Mouse (Mus musculus) MEL (cell line): ENCODE data around the gene Pdk2. TPM values are rescaled to one million over a fixed set of nuclear protein-coding genes. Genes with fewer than 3 reads are reported as not detected.

ENCODE experiments used
- DNase-seq: peaks from one replicate; pipeline ENCODE4 v3.0.0; 2011; ENCODE audit warnings: low read depth, low spot score
- H3K27ac ChIP-seq: 2 replicates; pipeline ENCODE4 v1.5.1; 2012; ENCODE audit warnings: low read depth, mild to moderate bottlenecking, control low read depth, low read length, moderate library complexity; ENCODE audit not compliant: control insufficient read depth
- H3K27me3 ChIP-seq, 2 experiments: fragments of 150-350 bp in 1 of 2; sonication (generic) in 1 of 2; 2 replicates each; pipeline ENCODE4 v1.6.1; 2012; ENCODE audit warnings: low read length in 2 of 2, mild to moderate bottlenecking in 2 of 2, improper control_type of control experiment in 1 of 2, moderate library complexity in 1 of 2; ENCODE audit not compliant: insufficient read depth in 2 of 2, control insufficient read depth in 1 of 2
- H3K36me3 ChIP-seq, 2 experiments: 2 replicates each; pipeline ENCODE4 v1.6.1; 2012 to 2014; ENCODE audit warnings: low read length in 2 of 2, improper control_type of control experiment in 1 of 2, inconsistent platforms in 1 of 2, mild to moderate bottlenecking in 1 of 2; ENCODE audit not compliant: insufficient read depth in 2 of 2, control insufficient read depth in 1 of 2
- H3K4me1 ChIP-seq, 2 experiments: fragments of 150-350 bp in 1 of 2; sonication (generic) in 1 of 2; 2 replicates each; pipeline ENCODE4 v1.6.1; 2012; ENCODE audit warnings: low read length in 2 of 2, improper control_type of control experiment in 1 of 2, mild to moderate bottlenecking in 1 of 2; ENCODE audit not compliant: insufficient read depth in 2 of 2, control insufficient read depth in 1 of 2
- H3K4me3 ChIP-seq, 2 experiments: fragments of 150-350 bp in 1 of 2; sonication (generic) in 1 of 2; 2 replicates each; pipeline ENCODE4 v1.5.1; 2012; ENCODE audit warnings: low read depth in 2 of 2, low read length in 2 of 2, mild to moderate bottlenecking in 2 of 2, moderate library complexity in 2 of 2, control low read depth in 1 of 2, improper control_type of control experiment in 1 of 2; ENCODE audit not compliant: control insufficient read depth in 1 of 2, insufficient read depth in 1 of 2
- H3K79me2 ChIP-seq: 2 replicates; pipeline ENCODE4 v1.6.1; 2012; ENCODE audit warnings: mild to moderate bottlenecking, low read length, moderate library complexity; ENCODE audit not compliant: control insufficient read depth, poor library complexity, insufficient read depth
- H3K9ac ChIP-seq: 2 replicates; pipeline ENCODE4 v1.6.1; 2012; ENCODE audit warnings: low read depth, mild to moderate bottlenecking, control low read depth, low read length, moderate library complexity; ENCODE audit not compliant: control insufficient read depth, poor library complexity, severe bottlenecking
- H3K9me3 ChIP-seq: fragments of 150-350 bp; sonication (generic); replicated peaks from 2 replicates; pipeline ENCODE4 v1.6.1; 2012; ENCODE audit warnings: mild to moderate bottlenecking, low read length, improper control_type of control experiment, moderate library complexity; ENCODE audit not compliant: insufficient read depth
- CHD1 ChIP-seq: IDR thresholded peaks from 2 replicates; pipeline ENCODE4 v1.6.1; 2012; ENCODE audit warnings: low read depth, mild to moderate bottlenecking, inconsistent platforms, low read length, improper control_type of control experiment
- CHD2 ChIP-seq: IDR thresholded peaks from 2 replicates; pipeline ENCODE4 v1.6.1; 2011; ENCODE audit warnings: low read length, improper control_type of control experiment
- ELF1 ChIP-seq: IDR thresholded peaks from 2 replicates; pipeline ENCODE4 v1.6.1; 2014; ENCODE audit warnings: low read depth, mild to moderate bottlenecking, inconsistent platforms, low read length, improper control_type of control experiment, moderate library complexity
- EP300 ChIP-seq, 2 experiments: IDR thresholded peaks; 2 replicates each; pipeline ENCODE4 v1.6.1; 2011; ENCODE audit warnings: improper control_type of control experiment in 2 of 2, low read length in 2 of 2, low read depth in 1 of 2, mild to moderate bottlenecking in 1 of 2
- GABPA ChIP-seq: IDR thresholded peaks from 2 replicates; pipeline ENCODE4 v1.6.1; 2012; ENCODE audit warnings: low read depth, mild to moderate bottlenecking, inconsistent platforms, low read length, improper control_type of control experiment, moderate library complexity
- GATA1 ChIP-seq: IDR thresholded peaks from 2 replicates; pipeline ENCODE4 v1.6.1; 2011; ENCODE audit warnings: low read depth, low read length, improper control_type of control experiment
- HCFC1 ChIP-seq: IDR thresholded peaks from 2 replicates; pipeline ENCODE4 v1.6.1; 2012; ENCODE audit warnings: low read depth, mild to moderate bottlenecking, inconsistent platforms, low read length, improper control_type of control experiment, moderate library complexity
- JUND ChIP-seq: IDR thresholded peaks from 2 replicates; pipeline ENCODE4 v1.6.1; 2011; ENCODE audit warnings: low read depth, mild to moderate bottlenecking, improper control_type of control experiment, low read length
- MAFK ChIP-seq: IDR thresholded peaks from 2 replicates; pipeline ENCODE4 v1.6.1; 2011; ENCODE audit warnings: low read depth, mild to moderate bottlenecking, low read length, improper control_type of control experiment, borderline replicate concordance
- MAX ChIP-seq: IDR thresholded peaks from 2 replicates; pipeline ENCODE4 v1.6.1; 2011; ENCODE audit warnings: low read length, improper control_type of control experiment
- MAZ ChIP-seq: IDR thresholded peaks from 2 replicates; pipeline ENCODE4 v1.6.1; 2012; ENCODE audit warnings: low read depth, mild to moderate bottlenecking, inconsistent platforms, low read length, improper control_type of control experiment
- MEF2A ChIP-seq: IDR thresholded peaks from 2 replicates; pipeline ENCODE4 v1.6.1; 2014; ENCODE audit warnings: low read depth, mild to moderate bottlenecking, inconsistent platforms, low read length, improper control_type of control experiment; ENCODE audit not compliant: poor library complexity, insufficient replicate concordance, severe bottlenecking; ENCODE audit errors: extremely low read depth
- MYB ChIP-seq: IDR thresholded peaks from 2 replicates; pipeline ENCODE4 v1.6.1; 2011; ENCODE audit warnings: mild to moderate bottlenecking, low read depth, low read length, improper control_type of control experiment
- MYC ChIP-seq: IDR thresholded peaks from 2 replicates; pipeline ENCODE4 v1.6.1; 2011; ENCODE audit warnings: low read depth, mild to moderate bottlenecking, low read length, improper control_type of control experiment, moderate library complexity
- NELFE ChIP-seq: IDR thresholded peaks from 2 replicates; pipeline ENCODE4 v1.6.1; 2011; ENCODE audit warnings: low read depth, low read length, improper control_type of control experiment
- POLR2A ChIP-seq, 2 experiments: IDR thresholded peaks; 2 replicates each; pipeline ENCODE4 v1.6.1; 2011 to 2012; ENCODE audit warnings: low read length in 2 of 2, mild to moderate bottlenecking in 2 of 2, control low read depth in 1 of 2, improper control_type of control experiment in 1 of 2, low read depth in 1 of 2, moderate library complexity in 1 of 2; ENCODE audit not compliant: control insufficient read depth in 1 of 2, insufficient read depth in 1 of 2, poor library complexity in 1 of 2
- POLR2AphosphoS2 ChIP-seq: IDR thresholded peaks from 2 replicates; pipeline ENCODE4 v1.6.1; 2011; ENCODE audit warnings: low read length, improper control_type of control experiment
- POLR2AphosphoS5 ChIP-seq: IDR thresholded peaks from 2 replicates; pipeline ENCODE4 v1.6.1; 2012; ENCODE audit warnings: low read depth, borderline replicate concordance, mild to moderate bottlenecking, inconsistent platforms, low read length, moderate library complexity, mixed read lengths
- RAD21 ChIP-seq: IDR thresholded peaks from 2 replicates; pipeline ENCODE4 v1.6.1; 2011; ENCODE audit warnings: mild to moderate bottlenecking, low read depth, low read length, improper control_type of control experiment
- RCOR1 ChIP-seq: IDR thresholded peaks from 2 replicates; pipeline ENCODE4 v1.6.1; 2012; ENCODE audit warnings: low read depth, mild to moderate bottlenecking, inconsistent platforms, low read length, improper control_type of control experiment
- SIN3A ChIP-seq: IDR thresholded peaks from 2 replicates; pipeline ENCODE4 v1.6.1; 2012; ENCODE audit warnings: low read length, improper control_type of control experiment, inconsistent platforms
- SMC3 ChIP-seq: IDR thresholded peaks from 2 replicates; pipeline ENCODE4 v1.6.1; 2011; ENCODE audit warnings: low read depth, low read length, improper control_type of control experiment
- TAL1 ChIP-seq: IDR thresholded peaks from 2 replicates; pipeline ENCODE4 v1.6.1; 2012; ENCODE audit warnings: mild to moderate bottlenecking, inconsistent platforms, low read length, moderate library complexity, mixed read lengths
- TCF12 ChIP-seq: IDR thresholded peaks from 2 replicates; pipeline ENCODE4 v1.6.1; 2014; ENCODE audit warnings: low read depth, mild to moderate bottlenecking, inconsistent platforms, low read length, improper control_type of control experiment, moderate library complexity
- USF1 ChIP-seq: IDR thresholded peaks from 2 replicates; pipeline ENCODE4 v1.6.1; 2014; ENCODE audit warnings: low read depth, mild to moderate bottlenecking, inconsistent platforms, low read length, improper control_type of control experiment, moderate library complexity
- USF2 ChIP-seq, 2 experiments: IDR thresholded peaks; 2 replicates each; pipeline ENCODE4 v1.6.1; 2011 to 2012; ENCODE audit warnings: improper control_type of control experiment in 2 of 2, low read length in 2 of 2, borderline replicate concordance in 1 of 2, inconsistent platforms in 1 of 2, low read depth in 1 of 2, mild to moderate bottlenecking in 1 of 2; ENCODE audit not compliant: insufficient read depth in 1 of 2
- ZKSCAN1 ChIP-seq: IDR thresholded peaks from 2 replicates; pipeline ENCODE4 v1.6.1; 2012; ENCODE audit warnings: low read depth, mild to moderate bottlenecking, inconsistent platforms, low read length, improper control_type of control experiment, moderate library complexity
- ZMIZ1 ChIP-seq: IDR thresholded peaks from 2 replicates; pipeline ENCODE4 v1.6.1; 2012; ENCODE audit warnings: low read depth, mild to moderate bottlenecking, inconsistent platforms, low read length, improper control_type of control experiment, moderate library complexity
- ZNF384 ChIP-seq: IDR thresholded peaks from 2 replicates; pipeline ENCODE4 v1.6.1; 2012; ENCODE audit warnings: low read depth, mild to moderate bottlenecking, inconsistent platforms, low read length, improper control_type of control experiment
- polyA plus RNA-seq, 2 experiments: library from polyadenylated mRNA; stranded (reverse) in 1 of 2; unstranded in 1 of 2; fragments of >175 nt in 1 of 2; fragments of >200 nt in 1 of 2; gene quantifications; 2 replicates each; pipeline versions ENCODE4 v1.2.1 to v1.2.4; 2012; ENCODE audit warnings: low replicate concordance in 2 of 2, low read depth in 1 of 2; ENCODE audit not compliant: insufficient read length in 2 of 2, insufficient read depth in 1 of 2, missing spikeins in 1 of 2
- total RNA-seq: library from RNA; depleted of rRNA; stranded (reverse); fragments of 300-350 nt; gene quantifications from 2 replicates; pipeline ENCODE4 v1.2.3, GENCODE M21; 2012

Gene Pdk2
- total and polyA plus RNA-seq, 3 experiments: 0.81 to 8.0 TPM; not detected in 1

GRCm38 (mm10) chr11:94988780-94989561, 52.2 kb downstream of the Pdk2 start:
- peaks cover 0 to 22% of the 10 kb centered on the region in 2 experiments; a peak in 2 of 4 replicates for H3K36me3 ChIP-seq
- peak overlapping the region; percentile 62 to 79 for H3K4me3 ChIP-seq
- peak; percentile 55 for DNase-seq
- peak overlapping the region; percentile 63 for H3K27ac ChIP-seq
- peaks cover 13 to 31% of the 10 kb centered on the region in 2 experiments for H3K4me1 ChIP-seq
- TF ChIP-seq GABPA (no peak), ZKSCAN1 (no peak), NELFE (0 out of 2 replicates have a peak, but pooled peaks have one; percentile 34), TCF12 (no peak), EP300 (IDR thresholded peaks at IDR 0.05; ENCODE audit: low read depth in 1 of 2, low read length in 2 of 2) (no peak), RCOR1 (no peak), MAFK (0 out of 2 replicates have a peak, but pooled peaks have one; percentile 11), POLR2A (IDR thresholded peaks at IDR 0.05; ENCODE audit: control insufficient read depth in 1 of 2, insufficient read depth in 1 of 2, low read depth in 1 of 2, low read length in 2 of 2, poor library complexity in 1 of 2) (0 out of 4 replicates have a peak, but pooled peaks of 1 of the 2 experiments have one; percentile 24), ZMIZ1 (0 out of 2 replicates have a peak, but pooled peaks have one; percentile 21), CHD1 (peak; percentile 78; the same call in 1 of the 2 replicates)
- H3K79me2 ChIP-seq: peaks cover 42% of the 10 kb centered on the region
- peak overlapping the region; percentile 76 for H3K9ac ChIP-seq
- H3K27me3 ChIP-seq: no peaks in the 10 kb centered on the region
- no peaks in the 10 kb centered on the region for H3K9me3 ChIP-seq

- Histone ChIP-seq H3K36me3 (peaks cover 0 to 22% of the 10 kb centered on the region in 2 experiments; a peak in 2 of 4 replicates), H3K27me3 (no peaks in the 10 kb centered on the region), H3K9me3 (no peaks in the 10 kb centered on the region), H3K79me2 (peaks cover 30% of the 10 kb centered on the region), H3K27ac (peak overlapping the region; percentile 63), H3K4me3 (peak overlapping the region; percentile 62 to 79), H3K9ac (peak overlapping the region; percentile 76), H3K4me1 (peaks cover 13 to 26% of the 10 kb centered on the region in 2 experiments)
- DNase-seq: peak; percentile 89
- no peak; the same call in 1 of the 2 replicates for TF ChIP-seq TAL1
- TF ChIP-seq USF2 (IDR thresholded peaks at IDR 0.05; ENCODE audit: borderline replicate concordance in 1 of 2, insufficient read depth in 1 of 2, low read depth in 1 of 2, low read length in 2 of 2): no peak
- peak in 1 of 2 experiments; percentile 50; a peak in 1 of 4 replicates for TF ChIP-seq POLR2A (IDR thresholded peaks at IDR 0.05; ENCODE audit: control insufficient read depth in 1 of 2, insufficient read depth in 1 of 2, low read depth in 1 of 2, low read length in 2 of 2, poor library complexity in 1 of 2)
- 0 out of 2 replicates have a peak, but pooled peaks have one; percentile 6 for TF ChIP-seq ELF1
- TF ChIP-seq RAD21: no peak
- TF ChIP-seq MYB: no peak
- peak; percentile 80 for TF ChIP-seq HCFC1
- TF ChIP-seq POLR2AphosphoS5: no peak
- no peak for TF ChIP-seq USF1
- no peak for TF ChIP-seq ZNF384
- 0 out of 2 replicates have a peak, but pooled peaks have one; percentile 54 for TF ChIP-seq MEF2A
- TF ChIP-seq MAZ: 0 out of 2 replicates have a peak, but pooled peaks have one; percentile 34
- peak; percentile 73 for TF ChIP-seq GATA1
- TF ChIP-seq MAX: peak; percentile 64; the same call in 1 of the 2 replicates
- TF ChIP-seq EP300 (IDR thresholded peaks at IDR 0.05; ENCODE audit: low read depth in 1 of 2, low read length in 2 of 2): peak; percentile 40 to 74; a peak in 3 of 4 replicates
- no peak for TF ChIP-seq SMC3
- TF ChIP-seq CHD2: no peak
- peak; percentile 71 for TF ChIP-seq RCOR1
- 0 out of 2 replicates have a peak, but pooled peaks have one; percentile 66 for TF ChIP-seq MYC
- no peak for TF ChIP-seq JUND
- peak; percentile 61 for TF ChIP-seq POLR2AphosphoS2
- TF ChIP-seq SIN3A: peak; percentile 90
Observed at GRCm38 (mm10) chr11:94987851-94988250, 53.3 kb downstream of the Pdk2 start.
